Mouse (Mus musculus): ENCODE results near the gene 2510009E07Rik.
"Not testable (repeated sequence)": the region's sequence is repeated elsewhere in the genome, so short reads cannot be mapped to it uniquely, and the experiment has no call there.

2510009E07Rik gene

DNA sequence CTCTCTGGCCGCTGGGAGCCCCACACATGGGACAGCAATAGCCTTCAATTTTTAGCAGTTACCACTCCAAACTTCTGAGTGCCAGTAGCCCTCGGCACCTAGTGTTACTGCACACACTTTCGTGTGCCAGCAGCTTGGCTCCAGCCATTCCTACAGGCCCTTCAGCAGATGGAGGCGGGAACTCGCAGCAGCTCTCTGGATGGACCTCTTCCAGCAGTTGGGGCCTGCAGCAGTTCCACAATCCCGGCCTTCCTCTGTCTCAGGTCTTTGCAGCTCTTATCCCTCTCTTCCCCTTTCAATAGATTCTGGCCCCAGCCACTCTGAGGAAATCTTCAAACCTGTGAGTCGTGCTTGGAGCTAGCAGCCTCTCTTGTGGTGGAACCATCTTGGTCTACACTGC, 17.7 kb downstream of the 2510009E07Rik start:
- in situ Hi-C loops (cut with MseI, MboI): no loop called here

DNA sequence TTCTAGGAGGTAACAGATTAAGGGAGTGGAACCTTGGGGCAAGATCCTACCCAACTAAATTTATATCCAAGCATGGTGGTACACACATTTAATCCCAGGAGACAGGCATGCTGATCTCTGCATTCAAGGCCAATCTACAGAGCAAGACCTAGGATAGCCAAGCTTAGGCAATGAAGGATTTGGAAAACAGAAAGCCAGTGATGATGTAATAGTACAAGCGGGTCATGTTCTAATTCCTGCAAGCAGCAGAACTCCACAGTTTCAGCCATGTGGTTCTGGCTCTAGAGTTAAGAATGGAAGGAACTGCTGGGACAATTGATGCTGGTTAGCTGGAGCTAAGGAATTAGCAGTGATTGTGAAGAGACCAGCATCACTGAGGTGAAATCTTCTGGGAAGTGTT, 20.8 kb downstream of the 2510009E07Rik start:
- in situ Hi-C loops (cut with MseI, MboI): not testable (repeated sequence)

DNA sequence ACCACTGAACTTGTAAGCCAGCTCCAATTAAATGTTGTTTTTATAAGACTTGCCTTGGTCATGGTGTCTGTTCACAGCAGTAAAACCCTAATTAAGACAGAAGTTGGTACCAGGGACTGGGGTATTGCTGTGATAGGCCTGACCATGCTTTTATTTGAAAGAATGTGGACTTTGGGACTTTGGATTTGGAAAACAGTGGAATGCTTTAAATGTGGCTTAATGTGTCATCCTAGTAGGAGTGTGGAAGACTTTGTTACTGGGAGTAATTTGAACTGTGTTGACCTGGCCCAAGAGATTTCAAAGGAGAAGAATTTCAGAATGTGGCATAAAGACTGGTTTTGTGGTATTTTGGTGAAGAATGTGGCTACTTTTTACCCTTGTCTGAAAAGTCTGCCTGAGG, 21.4 kb downstream of the 2510009E07Rik start:
- in situ Hi-C loops (cut with MseI, MboI): not testable (repeated sequence)

DNA sequence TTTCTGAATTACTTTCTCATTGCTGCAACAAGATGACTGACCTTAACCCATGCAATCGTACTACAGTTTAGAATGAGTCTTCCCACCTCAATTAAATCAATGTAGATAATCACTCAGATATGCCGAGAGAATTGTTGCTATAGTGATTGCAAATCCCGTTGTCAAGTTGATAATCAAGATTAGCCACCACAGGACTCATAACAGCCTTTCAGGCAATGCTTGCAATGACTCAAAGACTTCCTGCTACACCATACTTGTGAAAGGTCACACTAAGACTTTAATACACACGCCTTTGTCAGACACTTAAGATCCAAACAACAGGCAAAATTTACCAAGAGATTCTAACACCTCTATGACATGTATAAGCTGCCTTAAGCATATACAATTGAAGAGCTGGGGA, 22.6 kb downstream of the 2510009E07Rik start:
- in situ Hi-C loops (cut with MseI, MboI): no loop called here

DNA sequence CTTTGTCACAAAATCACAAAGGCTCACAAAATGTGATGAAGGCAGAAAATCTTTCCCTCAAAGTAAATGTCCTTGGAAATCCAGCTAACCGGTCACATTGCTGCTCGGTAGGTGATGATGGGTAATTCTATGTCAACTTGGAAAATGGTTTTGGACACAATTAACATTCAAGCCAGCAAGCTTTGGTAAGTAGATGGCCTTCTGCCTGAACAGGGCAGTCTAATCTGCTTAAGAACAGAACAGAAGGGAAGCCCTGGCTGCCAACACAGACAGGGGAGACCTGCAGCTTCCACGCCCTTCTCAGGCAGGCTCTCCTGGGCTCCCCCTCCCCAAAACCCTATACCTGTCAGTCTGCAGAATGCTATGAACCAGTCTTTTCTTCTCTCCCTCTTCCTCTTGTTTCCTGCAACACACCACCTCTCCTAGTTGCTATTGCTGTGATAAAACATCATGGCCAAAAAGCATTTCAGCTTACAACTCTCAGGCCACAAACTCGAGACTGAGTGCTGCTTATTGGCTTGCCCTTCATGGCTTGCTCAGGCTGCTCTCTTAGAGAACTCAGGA, 29.0 kb downstream of the 2510009E07Rik start:
- in situ Hi-C loops (cut with MseI, MboI): no loop called here

DNA sequence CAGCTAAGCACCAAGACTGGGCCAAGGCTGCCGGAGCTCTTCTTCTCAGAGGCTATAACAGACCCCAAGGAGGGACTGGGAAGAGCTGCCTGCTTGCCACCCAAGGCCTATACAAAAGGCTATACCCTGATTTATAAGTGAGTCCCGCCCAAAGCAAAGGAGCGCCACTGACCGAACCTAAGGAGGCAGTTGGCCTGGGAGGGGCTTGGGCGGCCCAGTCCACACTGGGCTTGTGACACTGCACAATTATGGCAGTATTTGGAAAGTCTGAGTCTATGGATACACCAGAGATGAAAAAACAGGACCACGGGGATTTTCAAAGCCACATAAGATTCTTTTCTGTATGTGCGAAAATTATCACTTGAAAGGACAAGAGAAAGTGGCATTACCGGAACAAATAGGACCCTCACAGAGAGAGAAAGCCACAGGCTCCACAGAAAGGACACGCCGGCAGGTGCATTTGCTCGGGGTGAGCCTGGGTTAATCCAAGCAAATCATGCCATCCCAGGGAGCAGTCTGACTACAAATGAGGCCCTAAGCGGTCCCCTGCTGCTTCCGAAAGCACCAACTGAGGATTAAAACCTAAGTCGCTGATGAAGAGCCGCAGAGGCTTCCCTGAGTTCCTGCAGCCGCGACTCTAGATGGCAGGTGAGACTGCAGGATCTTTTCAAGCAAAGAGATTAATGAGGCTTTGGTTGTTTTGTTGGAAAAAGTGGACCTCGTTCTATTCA, 29.7 kb downstream of the 2510009E07Rik start:
- in situ Hi-C loops (cut with MseI, MboI): no loop called here

DNA sequence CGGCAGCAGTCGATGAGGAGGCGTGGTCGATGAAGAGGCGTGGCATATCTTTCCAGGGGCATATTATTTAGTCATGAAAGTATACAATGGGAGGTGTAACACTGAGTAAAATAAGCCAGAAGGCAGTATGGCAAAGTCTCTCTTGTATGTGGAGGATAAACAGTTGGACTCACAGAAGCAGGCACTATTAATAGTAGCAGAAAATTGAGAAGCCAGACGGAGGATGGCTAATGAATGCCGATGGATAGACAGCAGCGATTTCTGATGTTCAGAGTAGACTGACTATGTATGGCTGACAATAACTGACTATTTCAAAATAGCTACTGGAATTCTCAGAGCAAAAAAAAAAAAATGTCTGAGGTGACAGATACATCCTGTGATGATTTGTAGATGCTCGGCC, 38.5 kb downstream of the 2510009E07Rik start:
- in situ Hi-C loops (cut with MseI, MboI): no loop called here

DNA sequence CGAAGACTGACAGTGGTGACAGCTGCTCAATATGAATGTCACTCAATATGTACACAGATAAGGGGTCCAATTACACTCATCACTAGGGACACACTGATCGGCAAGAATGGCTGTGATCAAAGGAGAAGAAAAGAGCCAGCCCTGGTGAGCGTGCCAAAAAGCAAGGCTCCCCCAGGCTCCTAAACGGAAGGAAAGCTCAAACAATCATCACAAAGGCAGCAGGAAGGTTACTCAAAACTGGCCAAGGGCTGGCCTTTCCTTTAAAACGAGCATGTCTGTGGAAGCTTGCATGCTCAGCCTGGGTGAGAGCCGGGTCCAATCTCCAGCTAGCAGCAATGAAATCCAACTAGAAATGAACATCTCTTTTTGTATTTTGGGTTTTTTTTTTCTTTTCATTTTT, 39.2 kb downstream of the 2510009E07Rik start:
- in situ Hi-C loops (cut with MseI, MboI): no loop called here

DNA sequence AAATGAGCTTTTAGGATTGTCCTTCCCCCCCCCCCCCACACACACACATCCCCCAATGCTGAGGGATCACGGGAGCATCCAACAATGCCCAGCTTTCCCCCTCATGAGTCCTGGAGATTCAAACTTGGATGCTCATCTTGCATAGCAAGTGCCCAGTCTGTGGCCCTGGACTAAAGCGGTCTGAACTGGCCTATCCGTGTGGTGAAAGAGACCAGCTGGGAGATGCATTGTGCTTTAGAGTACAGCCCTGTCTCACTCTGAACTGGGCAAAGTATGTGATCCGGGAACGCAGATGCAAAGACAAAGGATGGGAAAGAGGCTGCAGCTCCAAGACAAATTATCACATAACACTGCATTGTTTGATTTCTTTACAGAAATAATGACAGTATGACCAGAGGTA, 40.1 kb downstream of the 2510009E07Rik start:
- in situ Hi-C loops (cut with MseI, MboI): no loop called here

DNA sequence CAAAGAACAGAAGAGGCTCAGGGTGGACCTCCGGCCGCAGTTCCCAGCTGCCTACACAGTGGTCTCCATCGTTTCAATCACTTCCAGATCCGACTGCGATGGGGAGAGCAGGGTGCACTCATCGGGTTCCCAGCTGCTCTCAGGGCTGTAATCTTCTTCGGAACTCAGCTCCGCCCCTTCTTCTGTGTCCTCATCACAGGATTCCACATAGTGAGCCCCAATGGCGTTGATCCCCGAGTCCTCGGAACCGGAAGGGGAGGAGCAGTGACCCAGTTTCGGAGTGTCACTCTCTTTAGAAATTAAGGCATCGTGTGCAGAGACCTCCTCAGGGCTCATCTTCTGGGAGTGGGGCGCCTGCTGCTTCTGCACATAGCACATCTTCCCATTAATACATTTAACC, 41.3 kb downstream of the 2510009E07Rik start:
- in situ Hi-C loops (cut with MseI, MboI): no loop called here

DNA sequence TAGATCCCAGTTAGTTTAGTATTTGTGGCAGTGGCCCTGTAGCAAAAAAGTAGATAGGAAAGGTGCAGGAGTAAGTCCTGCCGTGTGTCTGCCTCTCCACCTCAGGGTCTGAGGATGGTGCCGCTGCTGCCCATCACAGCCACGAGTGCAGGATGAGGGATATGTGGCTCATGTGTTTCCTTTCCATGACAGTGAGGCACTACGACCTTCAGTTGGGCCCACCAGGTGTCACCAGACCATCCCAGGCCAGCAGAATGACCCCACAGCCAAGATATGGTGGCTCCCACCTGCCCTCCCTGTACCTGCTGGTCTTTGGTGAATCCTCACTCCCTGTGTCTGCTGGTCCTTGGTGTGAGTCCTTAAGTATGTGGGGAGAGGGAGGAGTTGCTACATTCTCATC, 43.3 kb downstream of the 2510009E07Rik start:
- in situ Hi-C loops (cut with MseI, MboI): no loop called here

DNA sequence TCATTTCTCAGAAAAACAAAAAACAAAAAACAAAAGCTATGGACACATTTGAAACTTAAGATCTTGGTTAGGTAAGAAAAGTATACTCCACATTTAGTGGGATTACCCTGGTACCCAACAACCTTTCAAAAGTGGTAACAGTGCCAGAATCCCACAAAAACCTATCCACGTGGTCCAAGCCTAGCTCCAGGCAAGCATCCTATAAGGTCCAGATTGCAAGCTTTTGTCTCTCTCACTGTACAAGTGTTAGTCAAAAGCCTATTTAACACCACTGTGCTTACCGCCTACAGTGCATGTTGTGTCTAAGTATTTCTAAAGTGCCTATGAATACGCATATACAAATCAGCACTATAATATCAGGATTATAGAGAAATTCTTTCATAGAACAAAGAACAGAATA, 44.2 kb downstream of the 2510009E07Rik start:
- in situ Hi-C loops (cut with MseI, MboI): no loop called here

DNA sequence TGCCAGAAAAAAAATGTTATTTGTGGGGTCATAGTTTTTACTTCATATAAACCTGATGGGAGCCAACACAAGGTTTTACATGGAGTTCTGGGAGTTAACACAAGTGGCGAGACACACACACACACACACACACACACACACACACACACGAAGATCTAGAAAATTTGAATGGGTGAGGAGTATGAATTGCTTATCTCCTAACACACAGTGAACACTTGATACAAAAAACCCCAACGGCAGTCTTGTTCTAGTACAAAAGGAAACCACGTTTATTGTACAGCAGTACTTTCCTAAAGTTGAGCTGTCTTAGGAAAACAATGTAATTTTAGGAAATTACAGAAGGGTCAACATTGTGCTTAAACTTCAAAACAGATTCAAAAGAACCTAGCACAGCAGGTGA, 45.7 kb downstream of the 2510009E07Rik start:
- in situ Hi-C loops (cut with MseI, MboI): no loop called here

DNA sequence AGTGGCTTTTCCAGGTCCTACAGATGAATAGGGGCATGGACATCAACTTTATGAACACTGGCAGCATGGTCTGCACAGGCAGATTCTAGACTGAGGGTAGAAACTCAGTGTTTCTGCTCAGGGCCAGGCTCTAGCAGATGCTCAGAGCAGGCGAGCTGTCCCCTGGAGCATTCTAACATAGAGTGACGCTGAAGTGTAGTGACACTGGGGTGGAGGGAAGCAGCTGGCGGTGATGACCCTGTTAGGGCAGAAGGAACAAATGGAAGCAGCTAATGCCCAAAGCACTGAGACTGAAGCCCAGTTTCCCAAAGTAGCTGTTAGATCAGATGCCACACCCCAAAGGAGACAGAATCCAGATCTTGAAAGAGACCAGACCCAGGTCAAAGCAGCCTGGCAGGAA, 48.0 kb downstream of the 2510009E07Rik start:
- in situ Hi-C loops (cut with MseI, MboI): no loop called here

DNA sequence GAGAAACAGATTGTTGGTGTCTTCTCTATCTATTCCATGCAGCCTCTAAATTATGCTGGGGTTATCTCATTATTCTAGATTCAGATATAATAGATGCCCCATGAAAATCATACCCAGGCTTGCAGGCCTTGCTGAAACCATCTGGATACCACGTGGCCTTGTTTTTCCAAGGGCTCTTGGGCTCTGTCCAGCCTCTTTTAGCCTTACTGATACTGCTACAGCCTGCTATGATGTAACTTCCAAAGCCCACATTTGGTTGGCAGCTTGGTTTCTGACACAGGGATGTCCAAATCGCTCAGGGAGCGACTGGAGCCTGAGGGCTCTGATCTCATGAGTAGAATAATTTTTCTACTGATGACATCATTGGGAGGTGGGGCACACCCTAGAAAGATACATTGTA, 48.5 kb downstream of the 2510009E07Rik start:
- in situ Hi-C loops (cut with MseI, MboI): no loop called here

DNA sequence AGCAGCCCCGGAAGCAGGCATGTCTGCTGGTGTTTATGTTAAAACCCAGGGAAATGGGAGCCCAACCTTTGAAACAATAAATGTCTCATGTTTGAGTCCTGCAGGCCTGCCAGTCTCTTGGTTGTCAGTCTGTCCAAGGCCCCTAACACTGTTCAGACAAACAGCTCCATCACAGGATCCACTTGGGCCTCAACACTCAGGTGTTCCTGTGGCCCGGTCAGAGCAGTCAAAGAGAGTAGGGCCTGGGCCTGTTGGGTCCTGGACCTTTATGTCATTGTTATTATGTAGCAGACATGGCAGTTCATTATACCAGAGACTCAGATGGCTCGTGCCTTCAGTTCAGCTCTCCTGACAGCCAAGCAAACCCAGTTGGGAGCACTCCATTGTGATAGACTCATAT, 49.9 kb downstream of the 2510009E07Rik start:
- in situ Hi-C loops (cut with MseI, MboI): no loop called here

DNA sequence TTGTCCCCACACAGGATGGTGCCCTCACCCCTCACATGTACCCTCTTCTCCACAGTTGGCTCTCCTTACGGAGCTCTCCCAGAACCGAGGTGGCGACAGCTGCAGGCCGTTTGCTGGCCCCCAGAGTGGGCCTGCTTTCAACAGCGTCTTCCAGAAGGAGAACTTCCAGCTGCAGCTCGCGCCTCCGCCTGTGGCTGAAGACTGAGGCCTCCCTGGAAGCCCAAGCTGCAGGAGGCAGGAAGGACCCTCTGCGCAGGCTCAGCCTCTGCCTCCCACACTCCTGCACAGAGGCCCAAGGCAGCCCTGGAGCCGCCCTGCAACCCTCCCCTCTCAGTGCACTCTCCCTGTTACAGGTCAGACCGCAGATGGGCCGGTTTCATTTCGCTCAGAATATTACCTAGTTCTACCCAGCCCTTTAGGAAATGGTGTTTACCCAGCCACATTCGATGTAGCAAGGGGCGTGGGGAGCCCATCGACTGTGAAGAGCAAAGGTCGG, 50.4 kb downstream of the 2510009E07Rik start:
- in situ Hi-C loops (cut with MseI, MboI): no loop called here

DNA sequence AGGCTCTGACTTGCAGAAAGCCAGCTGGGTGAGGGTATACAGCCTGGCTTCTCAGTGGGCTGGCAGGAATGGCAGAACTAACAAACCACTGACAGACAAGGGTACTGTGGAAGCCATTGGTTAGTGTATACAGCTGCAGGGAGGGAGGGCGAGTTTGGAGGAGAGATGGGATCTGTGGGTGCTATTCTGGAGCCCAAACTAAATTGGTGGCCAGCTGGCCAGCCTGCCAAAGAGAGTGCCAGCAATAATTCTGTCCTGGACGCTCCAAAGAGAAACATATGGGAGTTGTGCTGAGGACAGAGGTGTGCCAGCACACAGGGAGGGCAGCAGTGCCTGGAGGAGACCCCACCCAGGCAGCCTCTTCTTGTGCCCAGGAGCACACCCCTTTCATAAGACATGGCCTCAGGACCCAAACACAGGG, 50.8 kb downstream of the 2510009E07Rik start:
- in situ Hi-C loops (cut with MseI, MboI): no loop called here

DNA sequence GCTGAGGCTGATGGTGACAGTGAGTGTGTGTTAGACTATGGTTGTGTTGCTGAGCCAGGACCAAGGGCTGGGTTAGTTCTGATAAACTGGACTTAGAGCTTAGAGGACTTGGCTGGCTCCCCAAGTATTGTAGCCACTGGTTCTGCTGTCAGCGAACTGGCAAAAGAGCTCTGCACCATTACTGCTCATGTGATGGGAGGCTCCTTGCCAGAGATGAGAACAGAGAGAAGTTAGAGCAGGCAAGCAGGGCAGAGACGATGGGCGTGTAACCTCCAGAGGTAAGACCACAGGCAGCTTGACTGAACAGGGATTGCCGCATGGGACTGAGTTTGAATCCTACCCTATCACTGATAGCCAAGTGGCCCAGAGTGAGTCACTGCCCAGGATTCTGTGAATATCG, 51.6 kb downstream of the 2510009E07Rik start:
- in situ Hi-C loops (cut with MseI, MboI): no loop called here

DNA sequence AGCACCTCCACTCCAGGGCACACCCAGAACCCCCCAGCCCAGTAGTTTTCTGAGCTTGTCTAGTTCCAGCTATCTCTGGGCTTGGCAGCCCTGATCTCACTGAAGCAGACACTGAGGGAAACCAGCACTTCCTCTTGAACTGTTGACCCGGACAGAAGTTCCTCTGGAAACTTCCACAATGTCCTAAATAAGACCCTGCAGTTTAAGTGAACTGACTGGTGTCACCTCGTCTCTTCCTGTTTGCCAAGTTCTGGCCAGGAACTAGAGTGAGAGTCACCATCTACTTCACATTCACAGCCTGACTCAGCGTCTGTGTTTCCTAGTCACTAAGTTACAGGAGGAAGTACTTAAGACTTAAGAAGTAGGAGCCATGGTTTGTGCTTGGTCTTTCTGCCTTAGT, 52.5 kb downstream of the 2510009E07Rik start:
- in situ Hi-C loops (cut with MseI, MboI): no loop called here

DNA sequence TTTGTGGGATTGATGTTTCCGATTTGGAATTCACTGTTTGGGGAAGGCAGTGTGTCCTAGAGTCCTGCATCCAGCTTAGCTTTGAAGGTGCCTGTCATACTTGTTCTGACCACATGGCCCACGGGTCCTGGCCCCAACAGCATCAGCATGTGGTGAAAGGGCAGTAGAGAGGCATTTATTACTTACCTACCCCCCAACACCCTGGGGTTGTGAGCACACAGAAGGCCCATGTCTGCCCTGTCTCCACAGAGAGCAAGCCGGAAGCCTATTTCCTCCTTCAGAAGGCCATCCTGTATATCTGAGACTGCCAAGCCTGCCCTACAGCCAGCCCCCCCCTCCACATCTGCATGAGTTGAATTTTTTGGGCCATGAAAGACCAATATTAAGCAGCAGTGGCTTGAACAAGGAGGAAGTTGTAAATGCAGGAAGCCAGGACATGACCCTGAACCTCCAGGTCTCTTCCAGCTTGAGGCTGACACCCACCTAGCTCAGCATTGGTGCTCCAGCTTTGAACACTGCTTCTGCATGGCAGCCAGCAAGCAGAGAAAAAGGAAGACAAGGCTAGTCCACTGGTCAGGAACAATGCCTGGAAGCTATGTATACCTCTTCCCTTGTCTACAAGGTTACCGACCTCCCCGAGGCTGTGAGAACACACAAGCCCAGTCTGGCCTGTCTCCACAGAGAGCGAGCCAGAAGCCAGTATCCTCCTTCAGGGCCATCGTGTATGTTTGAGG, 53.5 kb downstream of the 2510009E07Rik start:
- in situ Hi-C loops (cut with MseI, MboI): no loop called here

DNA sequence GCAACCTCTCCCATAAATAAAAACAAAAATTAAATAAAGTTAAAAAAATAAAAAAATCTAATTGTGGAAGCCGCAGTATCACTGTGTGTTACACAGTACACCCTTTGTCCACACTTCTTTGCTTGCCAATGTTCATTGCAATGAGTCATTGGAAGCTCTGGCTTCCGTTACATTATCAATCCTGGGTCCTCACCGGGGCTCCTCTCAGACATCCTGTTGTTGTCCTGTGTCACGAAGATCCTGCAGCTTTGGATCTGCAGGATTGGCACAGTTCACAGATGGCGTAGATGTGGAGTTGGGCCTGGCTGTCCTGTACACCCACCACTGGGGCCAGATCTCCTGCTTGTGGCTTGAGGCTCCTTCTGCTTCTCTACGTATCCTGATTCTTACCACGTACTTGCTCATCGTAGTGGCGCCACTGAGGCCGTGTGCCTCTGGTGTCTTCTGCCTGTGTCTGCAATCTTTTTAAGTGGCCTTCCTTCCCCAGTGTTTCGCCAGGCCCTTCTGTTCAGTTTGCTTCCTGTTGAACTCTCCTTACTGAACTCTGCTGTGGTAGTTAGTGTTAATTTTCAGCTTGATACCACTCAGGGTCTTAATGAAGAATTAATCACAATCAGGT, 57.2 kb downstream of the 2510009E07Rik start:
- in situ Hi-C loops (cut with MseI, MboI): no loop called here
